8 mouse cellular contexts compared by ENCODE assay signal in the genomic region with DNA sequence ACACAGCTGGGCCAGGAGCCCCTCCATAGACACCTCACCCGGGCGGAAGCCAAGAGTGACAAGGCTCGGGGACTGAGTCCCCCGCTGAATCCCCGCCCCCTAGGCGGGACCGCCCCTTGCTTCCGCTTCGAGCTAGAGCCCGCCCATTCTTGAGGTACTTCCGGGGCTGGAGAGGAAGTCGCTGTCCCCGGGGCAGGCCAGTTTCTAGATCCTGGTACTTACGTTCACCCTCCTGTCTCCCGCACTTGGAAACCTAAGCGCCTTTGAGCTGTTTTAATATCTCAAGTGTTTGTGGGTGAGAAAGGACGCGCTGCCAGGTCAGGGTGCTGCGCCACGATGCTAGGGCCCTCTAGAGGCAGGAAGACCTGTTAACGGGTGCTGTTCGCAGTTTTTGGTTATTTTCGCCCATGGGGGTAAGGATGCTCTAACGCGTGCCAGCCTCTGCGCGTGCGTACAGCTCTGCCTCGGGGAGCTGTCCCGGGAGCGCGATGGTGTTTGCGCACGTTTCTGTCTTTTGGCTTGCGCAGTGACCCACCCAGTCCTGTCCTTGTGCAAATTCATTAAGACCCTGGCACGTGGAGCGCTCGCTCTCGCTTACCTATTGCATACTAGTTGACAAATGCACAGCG. TPM values are rescaled to one million over a fixed set of nuclear protein-coding genes. Genes with fewer than 3 reads are reported as not detected.
DNase-seq lines count a peak whose midpoint lies in the region; ATAC-seq and TF ChIP-seq lines count a peak whose summit lies in the region.

A gene (minus strand): TSS at position 447 of the 629 bp plus-strand sequence.

- DNase-seq in A20 (ENCODE audit: low read depth, low spot score), result peak; percentile 99
- DNase-seq in heart, adult 9 months (ENCODE audit: low spot score in 2 of 2), result peak; percentile 97 to 98
- DNase-seq in monocyte, adult 2 months (ENCODE audit: low read depth in 1 of 2, low spot score in 2 of 2), result peak; percentile 82 to 95
- DNase-seq in spleen, postnatal 36 days (ENCODE audit: low spot score in 2 of 2), result peak; percentile 98

- under 1% methylated on average over 40 of the region's 40 CpGs for WGBS in kidney, embryonic 14.5 days
- under 1% methylated on average over 40 of the region's 40 CpGs for WGBS in limb, embryonic 15.5 days

- no peaks in the 10 kb centered on the region for H3K36me3 ChIP-seq in kidney, embryonic 14.5 days (ENCODE audit: control insufficient read depth, insufficient read depth, low read length)
- peaks cover 11% of the 10 kb centered on the region for H3K36me3 ChIP-seq in limb, embryonic 15.5 days

- no peaks in the 10 kb centered on the region for H3K9me3 ChIP-seq in kidney, embryonic 14.5 days (ENCODE audit: control insufficient read depth, low read length)
- H3K9me3 ChIP-seq in limb, embryonic 15.5 days, result no peaks in the 10 kb centered on the region

- H3K9ac ChIP-seq in kidney, embryonic 14.5 days (ENCODE audit: low read depth, low read length), result peak within 1 kb of the TSS; percentile 79
- H3K9ac ChIP-seq in limb, embryonic 15.5 days, result peak within 1 kb of the TSS; percentile 69

- H3K4me2 ChIP-seq in kidney, embryonic 14.5 days (replicated peaks; ENCODE audit: low read depth, low read length), result peak within 1 kb of the TSS; percentile 86
- peak within 1 kb of the TSS; percentile 89 for H3K4me2 ChIP-seq in limb, embryonic 15.5 days

- no peaks in the 10 kb centered on the region for H3K27me3 ChIP-seq in kidney, embryonic 14.5 days (ENCODE audit: control insufficient read depth, insufficient read depth, low read length)
- H3K27me3 ChIP-seq in limb, embryonic 15.5 days, result no peaks in the 10 kb centered on the region

- TF ChIP-seq CTCF in bone marrow macrophage, adult 2 months (IDR thresholded peaks at IDR 0.05; ENCODE audit: low read depth, low read length), result no peak
- peak; percentile 39; the same call in 1 of the 2 replicates for TF ChIP-seq CTCF in embryonic fibroblast, embryonic 13.5 days (IDR thresholded peaks at IDR 0.05; ENCODE audit: borderline replicate concordance, insufficient read depth, low read length)

- H3K27ac ChIP-seq in bone marrow macrophage, adult 2 months (ENCODE audit: insufficient read depth, low read depth, low read length), result peak within 1 kb of the TSS; percentile 66
- peak within 1 kb of the TSS; percentile 48 for H3K27ac ChIP-seq in embryonic fibroblast, embryonic 13.5 days (ENCODE audit: insufficient read depth, low read length)
- peak within 1 kb of the TSS; percentile 82 for H3K27ac ChIP-seq in kidney, embryonic 14.5 days (ENCODE audit: low read depth, low read length)
- peak within 1 kb of the TSS; percentile 95 for H3K27ac ChIP-seq in limb, embryonic 15.5 days

- ATAC-seq in kidney, embryonic 14.5 days (ENCODE audit: low FRiP score, low TSS enrichment), result peak; percentile 98
- ATAC-seq in limb, embryonic 15.5 days (ENCODE audit: insufficient number of reproducible peaks, low FRiP score, low TSS enrichment, low read depth), result peak; percentile 93

- H3K4me3 ChIP-seq in bone marrow macrophage, adult 2 months (ENCODE audit: insufficient read depth, low read length), result peak within 1 kb of the TSS; percentile 87
- peak within 1 kb of the TSS; percentile 75 for H3K4me3 ChIP-seq in embryonic fibroblast, embryonic 13.5 days (ENCODE audit: insufficient read depth, low read length)
- H3K4me3 ChIP-seq in kidney, embryonic 14.5 days (ENCODE audit: low read length), result peak within 1 kb of the TSS; percentile 75
- peak within 1 kb of the TSS; percentile 85 for H3K4me3 ChIP-seq in limb, embryonic 15.5 days

- TF ChIP-seq POLR2A in bone marrow macrophage, adult 2 months (IDR thresholded peaks at IDR 0.05; ENCODE audit: borderline replicate concordance, low read depth, low read length), result no peak
- TF ChIP-seq POLR2A in embryonic fibroblast, embryonic 13.5 days (IDR thresholded peaks at IDR 0.05; ENCODE audit: low read depth, low read length), result peak; percentile 88

- peaks cover 18% of the 10 kb centered on the region for H3K4me1 ChIP-seq in bone marrow macrophage, adult 2 months (ENCODE audit: control insufficient read depth, insufficient read depth, low read length)
- H3K4me1 ChIP-seq in embryonic fibroblast, embryonic 13.5 days (ENCODE audit: control insufficient read depth, insufficient read depth, low read length), result no peaks in the 10 kb centered on the region
- 0 out of 2 replicates have a peak, but pooled peaks cover 3% of the 10 kb centered on the region for H3K4me1 ChIP-seq in kidney, embryonic 14.5 days (ENCODE audit: control insufficient read depth, insufficient read depth, low read length)
- H3K4me1 ChIP-seq in limb, embryonic 15.5 days, result 0 out of 2 replicates have a peak, but pooled peaks cover 4% of the 10 kb centered on the region

RNA-seq across cellular contexts. Expression of the gene that starts here (rescaled TPM):
- 5.4 and 7.2 TPM in 2 replicates for polyA plus RNA-seq in bone marrow macrophage, adult 2 months (2012; ENCODE audit: insufficient read depth, insufficient read length, missing spikeins)
- polyA plus RNA-seq in embryonic fibroblast, embryonic 13.5 days (2011; ENCODE audit: insufficient read length, low read depth, missing spikeins), result 3.5 and 3.9 TPM in 2 replicates
- polyA plus RNA-seq in kidney, embryonic 14.5 days (2014; fragmentation: Nextera tagmentation; extraction: Ambion mirVana), result 3.5 and 4.6 TPM in 2 replicates
- 5.9 and 6.3 TPM in 2 replicates for polyA plus RNA-seq in limb, embryonic 15.5 days (2015; fragmentation: Nextera tagmentation; extraction: Ambion mirVana)

Comparison
In these comparisons a context has a peak if more than half of its experiments do, and no peak if none do; other contexts are left out.
1. Peak in every context shown above with its lines: DNase-seq, ATAC-seq, H3K4me3 ChIP-seq and H3K27ac ChIP-seq.